ENCODE assay signal across 19 mouse cellular contexts in the genomic region with DNA sequence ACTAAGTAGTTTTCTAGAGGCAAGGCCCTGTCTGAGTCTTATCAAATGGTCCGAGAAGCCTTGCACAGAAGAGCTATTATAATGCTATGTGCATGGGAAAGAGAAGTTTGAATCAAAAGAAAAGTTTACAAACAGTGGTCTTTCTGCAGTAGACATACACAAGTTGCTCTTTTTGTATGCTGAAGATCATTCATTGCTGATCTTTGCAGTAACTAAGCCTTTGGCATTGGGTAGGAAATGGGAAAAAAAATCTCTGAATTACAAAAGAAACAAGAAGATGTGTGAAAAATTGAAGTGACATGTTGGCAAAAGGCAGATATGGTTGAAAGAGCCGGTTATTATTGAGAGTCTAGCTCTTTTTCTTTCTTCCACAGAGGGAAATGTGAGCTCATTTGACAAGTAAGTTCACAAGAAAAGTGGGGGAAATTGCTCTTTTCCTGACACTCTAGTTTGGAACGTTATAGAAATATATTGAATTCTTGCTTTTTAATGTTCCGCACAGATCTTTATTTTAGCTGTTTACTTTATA. TPM values are rescaled to one million over a fixed set of nuclear protein-coding genes. Genes with fewer than 3 reads are reported as not detected.
"Had no signal": no experiment of that assay in that cellular context is flagged by ENCODE, and none has a peak within 500 bp of the region (broad histone marks: within the 10 kb centered on the region; RNA-seq: fewer than 3 reads in every experiment).

No protein-coding gene starts in this region.

- DNase-seq: kidney, adult 11 months; kidney, adult 8-10 months; kidney, postnatal 10 days; kidney, postnatal 36 days; layer of hippocampus, postnatal 36 days; left cerebral cortex, postnatal 4 days; liver, postnatal 0 days; lung, embryonic 14.5 days; thymus, adult 18-20 months; thymus, postnatal 36 days had no signal

- H3K9ac ChIP-seq: kidney, embryonic 15.5 days; limb, embryonic 12.5 days; limb, embryonic 15.5 days; liver, embryonic 14.5 days; liver, postnatal 0 days; lung, embryonic 14.5 days had no signal

- H3K4me1 ChIP-seq: kidney, embryonic 15.5 days; limb, embryonic 12.5 days; limb, embryonic 15.5 days had no signal

- H3K9me3 ChIP-seq: kidney, embryonic 15.5 days; limb, embryonic 12.5 days; limb, embryonic 15.5 days had no signal

- H3K27me3 ChIP-seq: kidney, embryonic 15.5 days; limb, embryonic 12.5 days; limb, embryonic 15.5 days had no signal

- H3K36me3 ChIP-seq: kidney, embryonic 15.5 days; limb, embryonic 12.5 days; limb, embryonic 15.5 days had no signal

- H3K27ac ChIP-seq: kidney, embryonic 15.5 days; limb, embryonic 12.5 days; limb, embryonic 15.5 days; liver, embryonic 14.5 days; macrophage had no signal

- ATAC-seq: liver, postnatal 0 days; lung, postnatal 0 days had no signal

- H3K4me2 ChIP-seq: kidney, embryonic 15.5 days; limb, embryonic 12.5 days; limb, embryonic 15.5 days; liver, embryonic 11.5 days; lung, embryonic 14.5 days had no signal

- H3K4me3 ChIP-seq: kidney, embryonic 15.5 days; limb, embryonic 12.5 days; limb, embryonic 15.5 days had no signal

RNA-seq across cellular contexts. Expression of a gene that starts 7.6 kb away (rescaled TPM):
- polyA plus RNA-seq: liver, embryonic 11.5 days; liver, postnatal 0 days; macrophage; small intestine, adult 2 months; spleen, adult 2 months had no signal
